Mouse (Mus musculus): ENCODE measurements around the gene Vmn1r48.
"Not testable (repeated sequence)": the region's sequence is repeated elsewhere in the genome, so short reads cannot be mapped to it uniquely, and the experiment has no call there.

Gene Vmn1r48

GRCm38 (mm10) chr6:90036741-90037140 is at the start of gene Vmn1r48:
Vmn1r48 (minus strand) TSS chr6:90036841.
- in situ Hi-C loops (cut with MboI, MseI) = not testable (repeated sequence)

GRCm38 (mm10) chr6:90078406-90078805 is 41.8 kb upstream of the Vmn1r48 start, which contains the start of gene Vmn1r49:
Vmn1r49 (minus strand) TSS chr6:90078506.
- in situ Hi-C loops (cut with MboI, MseI) = no loop called here

GRCm38 (mm10) chr6:90015847-90016246 is 20.8 kb downstream of the Vmn1r48 start, which contains the start of gene Vmn1r47:
Vmn1r47 (plus strand) TSS chr6:90016147.
- in situ Hi-C loops (cut with MboI, MseI) = not testable (repeated sequence)

GRCm38 (mm10) chr6:89985989-89986388 is 50.7 kb downstream of the Vmn1r48 start:
- in situ Hi-C loops (cut with MboI, MseI) = no loop called here
